7 mouse cellular contexts compared by ENCODE assay signal in genomic region chr4:119167068-119167467, GRCm38 (mm10). TPM values are rescaled to one million over a fixed set of nuclear protein-coding genes. Genes with fewer than 3 reads are reported as not detected.
"Had no signal": no experiment of that assay in that cellular context is flagged by ENCODE, and none has a peak within 500 bp of the region (broad histone marks: within the 10 kb centered on the region; RNA-seq: fewer than 3 reads in every experiment).

No protein-coding gene starts in this region.

- H3K9ac ChIP-seq: limb, embryonic 15.5 days; liver, embryonic 15.5 days; lung, embryonic 14.5 days; midbrain, embryonic 13.5 days; neural tube, embryonic 12.5 days had no signal

- H3K27me3 ChIP-seq: limb, embryonic 15.5 days; liver, embryonic 15.5 days; midbrain, embryonic 13.5 days; neural tube, embryonic 12.5 days had no signal

- H3K27ac ChIP-seq: limb, embryonic 15.5 days; liver, embryonic 15.5 days; midbrain, embryonic 13.5 days; neural tube, embryonic 12.5 days had no signal

- H3K4me2 ChIP-seq: limb, embryonic 15.5 days; liver, embryonic 15.5 days; lung, embryonic 14.5 days; midbrain, embryonic 13.5 days; neural tube, embryonic 12.5 days had no signal

- H3K9me3 ChIP-seq: limb, embryonic 15.5 days; liver, embryonic 15.5 days; midbrain, embryonic 13.5 days; neural tube, embryonic 12.5 days had no signal

- H3K4me3 ChIP-seq: limb, embryonic 15.5 days; liver, embryonic 15.5 days; midbrain, embryonic 13.5 days; neural tube, embryonic 12.5 days had no signal

RNA-seq across cellular contexts. Expression of gene Tmem269, which starts 50.9 kb away (rescaled TPM):
- total RNA-seq: neutrophil, adult 5-6 weeks had no signal
- polyA plus RNA-seq: limb, embryonic 11.5 days; limb, embryonic 15.5 days; liver, embryonic 15.5 days; lung, embryonic 14.5 days had no signal
